Mouse (Mus musculus) heart, postnatal 0 days (tissue): ENCODE measurements around the gene Otx1.

Experiments
- CTCF ChIP-seq: IDR thresholded peaks from 2 replicates; pipeline ENCODE4 v1.5.1; 2016; ENCODE audit warnings: antibody characterized with exemption, control low read depth, low read depth
- EP300 ChIP-seq: IDR thresholded peaks from 2 replicates; pipeline ENCODE4 v1.6.1; 2016; ENCODE audit warnings: antibody characterized with exemption, low read depth

- TF ChIP-seq CTCF, result no peak
- TF ChIP-seq EP300, result no peak
Observed at GRCm38 (mm10) chr11:21973597-21973996, 29.1 kb downstream of the Otx1 start.
